Mouse (Mus musculus) hindbrain, embryonic 12.5 days (tissue): ENCODE measurements around the gene Ubap2. TPM values are rescaled to one million over a fixed set of nuclear protein-coding genes. Genes with fewer than 3 reads are reported as not detected.

Experiments used
- ATAC-seq: fragments of 200-750 bp; cut with Nextera tagmentation; 2 replicates; pipeline ENCODE4 v1.8.0; 2017; ENCODE audit warnings: moderate TSS enrichment; ENCODE audit not compliant: low FRiP score
- H3K27ac ChIP-seq: fragments of 300-500 bp; sonication (generic); 2 replicates; pipeline ENCODE4 v1.5.1; 2016; ENCODE audit warnings: mild to moderate bottlenecking
- H3K27me3 ChIP-seq: fragments of 300-500 bp; sonication (generic); 2 replicates; pipeline ENCODE4 v1.6.1; 2016; ENCODE audit warnings: mild to moderate bottlenecking
- H3K36me3 ChIP-seq: fragments of 300-500 bp; sonication (generic); 2 replicates; pipeline ENCODE4 v1.6.1; 2016; ENCODE audit warnings: mild to moderate bottlenecking
- H3K4me1 ChIP-seq: fragments of 300-500 bp; sonication (generic); 2 replicates; pipeline ENCODE4 v1.6.1; 2016
- H3K4me2 ChIP-seq: fragments of 300-500 bp; sonication (generic); replicated peaks from 2 replicates; pipeline ENCODE4 v1.6.1; 2016; ENCODE audit warnings: mild to moderate bottlenecking
- H3K4me3 ChIP-seq: fragments of 300-500 bp; sonication (generic); 2 replicates; pipeline ENCODE4 v1.5.1; 2016; ENCODE audit warnings: mild to moderate bottlenecking
- H3K9ac ChIP-seq: fragments of 300-500 bp; sonication (generic); 2 replicates; pipeline ENCODE4 v1.6.1; 2016; ENCODE audit warnings: mild to moderate bottlenecking, moderate library complexity
- H3K9me3 ChIP-seq: fragments of 300-500 bp; sonication (generic); replicated peaks from 2 replicates; pipeline ENCODE4 v1.6.1; 2016; ENCODE audit warnings: mild to moderate bottlenecking
- WGBS: fragments of 180-500 bp; shearing (Covaris S2); methylation state at CpG from one replicate; pipeline ENCODE4 v1.1.7; 2016; 5-methylcytosine and 5-hydroxymethylcytosine counted together
- polyA plus RNA-seq: library from polyadenylated mRNA; unstranded; fragments of >200 nt; fragmentation: Nextera tagmentation; extraction: Ambion mirVana; gene quantifications from 2 replicates; pipeline ENCODE4 v1.2.1, GENCODE M21; 2016

Gene Ubap2
- polyA plus RNA-seq: 71.1 and 91.1 TPM in 2 replicates

- under 1% methylated on average over 60 of the region's 60 CpGs for WGBS
- Histone ChIP-seq H3K27me3 (no peaks in the 10 kb centered on the region), H3K9ac (peak within 1 kb of the TSS; percentile 89), H3K36me3 (peaks cover 9% of the 10 kb centered on the region), H3K9me3 (no peaks in the 10 kb centered on the region), H3K4me3 (peak within 1 kb of the TSS; percentile 85), H3K4me2 (peak within 1 kb of the TSS; percentile 85), H3K4me1 (peaks cover 26% of the 10 kb centered on the region), H3K27ac (peak within 1 kb of the TSS; percentile 89)
- peak; percentile 98 for ATAC-seq
Observed at GRCm38 (mm10) chr4:41274980-41275850, at the start of gene Ubap2. TSS of gene Ubap2 (minus strand) at chr4:41275144.

DNA sequence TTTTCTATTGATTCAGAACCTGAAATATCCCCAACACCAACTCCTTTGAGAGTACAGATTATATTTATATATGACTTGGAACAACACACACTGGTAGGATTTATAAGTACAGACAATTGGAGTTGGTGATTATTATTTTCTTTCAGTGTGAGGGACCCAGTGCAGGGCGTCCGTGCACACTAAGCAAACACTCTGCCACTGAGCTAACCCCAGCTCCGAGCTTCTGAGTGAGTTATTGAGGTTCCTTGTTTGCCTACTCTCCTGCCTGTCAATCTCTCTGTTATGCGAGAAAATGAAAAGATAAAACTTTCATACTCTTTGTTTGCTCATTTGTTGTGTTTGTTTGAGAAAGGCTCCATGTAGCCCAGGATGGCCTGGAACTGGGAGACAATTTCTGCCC, 46.0 kb upstream of the Ubap2 start:
- no peak for ATAC-seq
- no peaks in the 10 kb centered on the region for H3K4me1 ChIP-seq
- no peak overlapping the region for H3K9ac ChIP-seq
- H3K4me3 ChIP-seq: no peak overlapping the region
- no peaks in the 10 kb centered on the region for H3K27me3 ChIP-seq
- H3K9me3 ChIP-seq: no peaks in the 10 kb centered on the region
- WGBS: 73% methylated on average over 4 of the region's 4 CpGs
- no peak overlapping the region for H3K27ac ChIP-seq
- no peak overlapping the region for H3K4me2 ChIP-seq
- H3K36me3 ChIP-seq: no peaks in the 10 kb centered on the region

- no peak overlapping the region for H3K27ac ChIP-seq
- no peak for ATAC-seq
- H3K9ac ChIP-seq: no peak overlapping the region
- no peaks in the 10 kb centered on the region for H3K27me3 ChIP-seq
- H3K36me3 ChIP-seq: no peaks in the 10 kb centered on the region
- no peak overlapping the region for H3K4me3 ChIP-seq
- H3K4me1 ChIP-seq: peaks cover 11% of the 10 kb centered on the region
- WGBS: 88% methylated on average over 5 of the region's 5 CpGs
- H3K4me2 ChIP-seq: no peak overlapping the region
- no peaks in the 10 kb centered on the region for H3K9me3 ChIP-seq
Observed at GRCm38 (mm10) chr4:41318267-41318666, 43.3 kb upstream of the Ubap2 start.

- H3K9me3 ChIP-seq: no peaks in the 10 kb centered on the region
- H3K4me1 ChIP-seq: peaks cover 18% of the 10 kb centered on the region
- no peaks in the 10 kb centered on the region for H3K27me3 ChIP-seq
- 59% methylated on average over 8 of the region's 8 CpGs for WGBS
- H3K36me3 ChIP-seq: peaks cover 18% of the 10 kb centered on the region
- peak overlapping the region; percentile 55 for H3K9ac ChIP-seq
- H3K4me3 ChIP-seq: peak overlapping the region; percentile 99
- H3K4me2 ChIP-seq: peak overlapping the region; percentile 64
- peak overlapping the region; percentile 95 for H3K27ac ChIP-seq
- peak; percentile 13 for ATAC-seq
Observed at GRCm38 (mm10) chr4:41315173-41315572, 40.2 kb upstream of the Ubap2 start.

DNA sequence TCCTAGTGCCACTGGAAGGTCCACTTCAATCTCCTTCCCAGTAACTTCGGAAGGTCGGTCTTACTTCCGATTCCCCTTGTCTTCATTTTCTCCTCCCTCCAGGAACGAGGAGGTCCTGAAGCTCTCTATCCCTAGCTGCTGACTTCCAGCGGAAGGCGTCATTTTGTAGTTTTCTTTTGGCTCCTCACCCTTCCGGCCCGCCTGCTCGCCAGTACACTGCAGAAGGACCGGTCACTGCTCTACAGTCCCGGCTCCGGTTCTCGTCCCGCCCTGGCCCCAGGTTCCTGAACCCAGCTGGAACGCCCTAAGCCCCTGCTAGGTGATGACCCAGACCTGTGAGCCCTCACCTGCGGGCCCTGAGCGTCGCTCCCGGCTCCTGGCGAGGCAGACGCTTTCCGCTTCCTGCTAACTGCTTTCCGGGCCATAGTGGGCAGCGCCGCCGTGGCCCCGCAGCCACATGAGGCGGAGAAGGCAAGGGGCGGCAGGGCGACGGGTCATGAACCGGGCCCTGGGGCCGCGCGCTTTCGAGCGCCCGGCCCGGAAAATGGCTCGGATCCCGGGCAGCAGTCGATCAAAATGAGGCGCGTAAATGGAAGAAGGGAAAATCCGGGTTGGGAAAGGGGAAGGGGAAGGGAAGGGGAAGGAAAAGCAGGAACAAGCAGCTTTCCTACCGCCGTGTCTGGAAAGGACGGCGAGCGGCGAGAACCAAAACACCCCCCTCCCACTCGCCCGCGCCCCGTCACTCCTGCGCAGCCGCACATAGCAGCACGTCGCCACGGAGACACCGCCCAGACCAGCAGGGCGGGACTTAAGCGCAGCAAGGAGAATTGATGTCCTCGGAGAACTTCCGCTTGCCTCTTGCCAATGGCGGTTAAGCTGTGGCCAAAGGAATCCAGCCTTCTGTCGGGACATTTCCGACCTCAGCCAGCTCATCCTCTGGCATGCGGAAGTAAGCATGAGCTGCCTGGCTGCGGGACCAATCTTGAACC, 39.5 kb upstream of the Ubap2 start, which contains the start of gene Dcaf12:
Dcaf12 (minus strand) TSS at position 749 of the 989 bp plus-strand sequence.
- Histone ChIP-seq H3K36me3 (peaks cover 26% of the 10 kb centered on the region), H3K27me3 (no peaks in the 10 kb centered on the region), H3K4me2 (peak within 1 kb of the TSS; percentile 64), H3K9me3 (no peaks in the 10 kb centered on the region), H3K9ac (peak within 1 kb of the TSS; percentile 93), H3K4me3 (peak within 1 kb of the TSS; percentile 99), H3K4me1 (peaks cover 18% of the 10 kb centered on the region), H3K27ac (peak within 1 kb of the TSS; percentile 95)
- ATAC-seq: peak; percentile 99
- WGBS: under 1% methylated on average over 70 of the region's 70 CpGs

GRCm38 (mm10) chr4:41313722-41314121, 38.8 kb upstream of the Ubap2 start:
- peaks cover 33% of the 10 kb centered on the region for H3K36me3 ChIP-seq
- peaks cover 18% of the 10 kb centered on the region for H3K4me1 ChIP-seq
- 18% methylated on average over 14 of the region's 14 CpGs for WGBS
- no peaks in the 10 kb centered on the region for H3K27me3 ChIP-seq
- no peaks in the 10 kb centered on the region for H3K9me3 ChIP-seq
- peak overlapping the region; percentile 99 for H3K4me3 ChIP-seq
- no peak for ATAC-seq
- peak overlapping the region; percentile 95 for H3K27ac ChIP-seq
- H3K4me2 ChIP-seq: peak overlapping the region; percentile 64
- peak overlapping the region; percentile 93 for H3K9ac ChIP-seq

GRCm38 (mm10) chr4:41310567-41311563, 35.9 kb upstream of the Ubap2 start:
- peaks cover 18% of the 10 kb centered on the region for H3K4me1 ChIP-seq
- 92% methylated on average over 9 of the region's 9 CpGs for WGBS
- no peak overlapping the region for H3K9ac ChIP-seq
- H3K4me3 ChIP-seq: no peak overlapping the region
- H3K4me2 ChIP-seq: no peak overlapping the region
- no peak for ATAC-seq
- H3K27ac ChIP-seq: no peak overlapping the region
- peaks cover 45% of the 10 kb centered on the region for H3K36me3 ChIP-seq
- no peaks in the 10 kb centered on the region for H3K27me3 ChIP-seq
- no peaks in the 10 kb centered on the region for H3K9me3 ChIP-seq

- no peak overlapping the region for H3K4me3 ChIP-seq
- no peaks in the 10 kb centered on the region for H3K27me3 ChIP-seq
- peaks cover 50% of the 10 kb centered on the region for H3K36me3 ChIP-seq
- H3K4me2 ChIP-seq: no peak overlapping the region
- 82% methylated on average over 6 of the region's 6 CpGs for WGBS
- no peak overlapping the region for H3K9ac ChIP-seq
- 0 out of 2 replicates have a peak, but pooled peaks cover under 1% of the 10 kb centered on the region for H3K4me1 ChIP-seq
- H3K27ac ChIP-seq: no peak overlapping the region
- H3K9me3 ChIP-seq: no peaks in the 10 kb centered on the region
- ATAC-seq: no peak
Observed at GRCm38 (mm10) chr4:41307406-41307805, 32.5 kb upstream of the Ubap2 start.

GRCm38 (mm10) chr4:41304302-41304701, 29.4 kb upstream of the Ubap2 start:
- Histone ChIP-seq H3K36me3 (peaks cover 58% of the 10 kb centered on the region), H3K9ac (0 out of 2 replicates have a peak overlapping the region, but pooled peaks have one; percentile 33), H3K27ac (no peak overlapping the region)

GRCm38 (mm10) chr4:41303671-41304070, 28.7 kb upstream of the Ubap2 start:
- H3K9me3 ChIP-seq: no peaks in the 10 kb centered on the region
- WGBS: 92% methylated on average over 7 of the region's 7 CpGs

More at GRCm38 (mm10) chr4:41304302-41304701, 29.4 kb upstream of the Ubap2 start:
- WGBS: 64% methylated on average over 3 of the region's 3 CpGs
- Histone ChIP-seq H3K27me3 (no peaks in the 10 kb centered on the region), H3K4me1 (no peaks in the 10 kb centered on the region), H3K4me3 (no peak overlapping the region), H3K9me3 (no peaks in the 10 kb centered on the region), H3K4me2 (no peak overlapping the region)
- no peak for ATAC-seq

DNA sequence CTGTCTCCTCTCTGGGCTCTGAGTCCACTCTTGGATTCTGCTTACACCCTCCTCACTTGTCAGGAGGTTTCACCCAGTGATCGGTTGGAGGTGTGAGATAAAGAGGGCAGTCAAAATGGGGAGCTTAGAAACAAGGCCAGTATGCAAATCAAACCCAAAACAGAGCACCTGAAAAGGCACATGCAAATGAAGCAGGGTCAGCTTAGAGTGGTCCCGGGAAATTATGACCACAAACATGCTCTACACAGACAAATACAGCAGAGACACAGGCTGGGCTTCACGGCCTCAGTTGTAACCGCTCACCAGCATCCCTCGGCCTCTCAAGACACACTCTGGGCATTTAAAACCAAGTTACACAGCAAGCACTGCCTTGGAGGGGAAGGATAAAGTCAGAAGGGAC, 24.0 kb upstream of the Ubap2 start:
- Histone ChIP-seq H3K4me1 (no peaks in the 10 kb centered on the region), H3K27ac (no peak overlapping the region), H3K4me3 (no peak overlapping the region), H3K27me3 (no peaks in the 10 kb centered on the region), H3K4me2 (no peak overlapping the region), H3K9me3 (no peaks in the 10 kb centered on the region), H3K9ac (no peak overlapping the region), H3K36me3 (peaks cover 90% of the 10 kb centered on the region)
- no peak for ATAC-seq
- 90% methylated on average over 5 of the region's 5 CpGs for WGBS

More at GRCm38 (mm10) chr4:41303671-41304070, 28.7 kb upstream of the Ubap2 start:
- no peak overlapping the region for H3K4me3 ChIP-seq
- no peak overlapping the region for H3K9ac ChIP-seq
- no peaks in the 10 kb centered on the region for H3K27me3 ChIP-seq
- H3K4me1 ChIP-seq: no peaks in the 10 kb centered on the region
- no peak overlapping the region for H3K27ac ChIP-seq
- peaks cover 58% of the 10 kb centered on the region for H3K36me3 ChIP-seq
- no peak overlapping the region for H3K4me2 ChIP-seq
- ATAC-seq: no peak
